Mouse (Mus musculus): ENCODE results near the gene Myl3. TPM values are rescaled to one million over a fixed set of nuclear protein-coding genes. Genes with fewer than 3 reads are reported as not detected.

Gene Myl3
- polyA plus RNA-seq, 1 experiment from 2014 or later, result 4,391 TPM

- Histone ChIP-seq H3K9ac (ENCODE audit: low read length) (no peak overlapping the region), H3K4me1 (ENCODE audit: control insufficient read depth, insufficient read depth, low read length) (peaks cover 27% of the 10 kb centered on the region), H3K4me3 (ENCODE audit: low read length) (no peak overlapping the region), H3K9me3 (replicated peaks; ENCODE audit: control insufficient read depth, low read length) (no peaks in the 10 kb centered on the region), H3K27ac (ENCODE audit: low read length) (no peak overlapping the region), H3K4me2 (ENCODE audit: low read depth, low read length) (no peak overlapping the region), H3K36me3 (ENCODE audit: control insufficient read depth, insufficient read depth) (no peaks in the 10 kb centered on the region), H3K27me3 (ENCODE audit: control insufficient read depth, insufficient read depth, low read length) (no peaks in the 10 kb centered on the region)
- no peak for ATAC-seq (replicated peaks; ENCODE audit: extremely low read depth, insufficient read depth, low FRiP score)
- WGBS, result 63% methylated on average over 5 of the region's 5 CpGs
Observed at GRCm38 (mm10) chr9:110779242-110779913, 37.7 kb downstream of the Myl3 start.

GRCm38 (mm10) chr9:110781256-110781721 lies 39.6 kb downstream of the Myl3 start:
- ATAC-seq (replicated peaks; ENCODE audit: extremely low read depth, insufficient read depth, low FRiP score), result peak; percentile 90
- H3K4me3 ChIP-seq (ENCODE audit: low read length), result peak overlapping the region; percentile 55
- peaks cover 14% of the 10 kb centered on the region for H3K4me1 ChIP-seq (ENCODE audit: control insufficient read depth, insufficient read depth, low read length)
- peak overlapping the region; percentile 73 for H3K4me2 ChIP-seq (ENCODE audit: low read depth, low read length)
- H3K27me3 ChIP-seq (ENCODE audit: control insufficient read depth, insufficient read depth, low read length), result no peaks in the 10 kb centered on the region
- no peaks in the 10 kb centered on the region for H3K36me3 ChIP-seq (ENCODE audit: control insufficient read depth, insufficient read depth)
- H3K27ac ChIP-seq (ENCODE audit: low read length), result peak overlapping the region; percentile 78
- no peaks in the 10 kb centered on the region for H3K9me3 ChIP-seq (replicated peaks; ENCODE audit: control insufficient read depth, low read length)
- WGBS, result under 1% methylated on average over 43 of the region's 43 CpGs
- H3K9ac ChIP-seq (ENCODE audit: low read length), result peak overlapping the region; percentile 75

DNA sequence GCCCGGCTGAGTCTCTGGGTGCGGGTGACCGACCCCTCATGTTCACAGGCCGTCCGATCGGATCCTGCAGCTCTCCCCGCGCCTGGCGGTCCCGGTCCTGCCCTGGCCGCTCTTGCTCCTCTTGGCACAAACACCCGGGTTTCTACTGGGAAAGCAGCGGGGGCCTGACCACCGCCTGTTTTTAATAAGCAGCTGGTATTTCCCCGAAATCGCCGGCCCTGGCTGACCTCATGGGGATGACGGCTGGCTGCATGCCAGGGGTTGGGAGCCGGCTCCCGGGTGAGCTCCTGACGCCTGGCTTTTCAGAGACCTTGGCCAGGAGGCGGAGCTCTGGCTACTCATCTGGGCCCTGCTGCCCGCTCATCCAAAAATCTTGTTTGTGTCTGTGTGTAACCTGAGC lies 40.1 kb downstream of the Myl3 start:
- ATAC-seq (replicated peaks; ENCODE audit: extremely low read depth, insufficient read depth, low FRiP score), result peak; percentile 64
- Histone ChIP-seq H3K36me3 (ENCODE audit: control insufficient read depth, insufficient read depth) (no peaks in the 10 kb centered on the region), H3K4me1 (ENCODE audit: control insufficient read depth, insufficient read depth, low read length) (peaks cover 14% of the 10 kb centered on the region), H3K4me3 (ENCODE audit: low read length) (peak overlapping the region; percentile 55), H3K9me3 (replicated peaks; ENCODE audit: control insufficient read depth, low read length) (no peaks in the 10 kb centered on the region), H3K9ac (ENCODE audit: low read length) (peak overlapping the region; percentile 75), H3K4me2 (ENCODE audit: low read depth, low read length) (peak overlapping the region; percentile 73), H3K27me3 (ENCODE audit: control insufficient read depth, insufficient read depth, low read length) (no peaks in the 10 kb centered on the region), H3K27ac (ENCODE audit: low read length) (peak overlapping the region; percentile 78)
- WGBS, result under 1% methylated on average over 23 of the region's 23 CpGs

GRCm38 (mm10) chr9:110783611-110784010 lies 42.0 kb downstream of the Myl3 start:
- Histone ChIP-seq H3K4me1 (ENCODE audit: control insufficient read depth, insufficient read depth, low read length) (peaks cover 14% of the 10 kb centered on the region), H3K9ac (ENCODE audit: low read length) (no peak overlapping the region), H3K9me3 (replicated peaks; ENCODE audit: control insufficient read depth, low read length) (0 out of 2 replicates have a peak, but pooled peaks cover 2% of the 10 kb centered on the region), H3K27ac (ENCODE audit: low read length) (no peak overlapping the region), H3K27me3 (ENCODE audit: control insufficient read depth, insufficient read depth, low read length) (no peaks in the 10 kb centered on the region), H3K4me3 (ENCODE audit: low read length) (no peak overlapping the region), H3K36me3 (ENCODE audit: control insufficient read depth, insufficient read depth) (no peaks in the 10 kb centered on the region), H3K4me2 (ENCODE audit: low read depth, low read length) (no peak overlapping the region)
- no peak for ATAC-seq (replicated peaks; ENCODE audit: extremely low read depth, insufficient read depth, low FRiP score)
- 30% methylated on average over 1 of the region's 1 CpGs for WGBS

- WGBS, result 88% methylated on average over 3 of the region's 3 CpGs
- no peak for ATAC-seq (replicated peaks; ENCODE audit: extremely low read depth, insufficient read depth, low FRiP score)
Observed at GRCm38 (mm10) chr9:110788169-110788568, 46.5 kb downstream of the Myl3 start.

DNA sequence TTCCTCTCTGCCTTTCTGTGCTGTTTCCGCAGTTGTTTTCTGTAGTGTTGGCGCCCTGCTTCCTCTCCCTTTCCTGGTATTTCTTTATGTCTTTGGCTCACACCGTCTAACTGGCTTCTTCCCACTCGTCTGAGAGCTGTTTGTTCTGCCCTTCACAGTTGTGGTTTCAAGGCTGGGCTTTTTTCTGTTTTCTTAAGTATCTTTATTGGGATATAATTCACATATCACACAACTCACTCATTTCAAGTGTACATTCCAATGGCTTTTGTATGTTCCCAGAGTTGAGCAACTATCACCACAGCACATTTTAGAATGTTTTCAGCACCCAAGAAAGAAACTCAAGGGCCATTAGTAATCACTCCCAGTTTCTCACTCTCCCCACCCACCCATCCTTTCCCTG lies 48.8 kb downstream of the Myl3 start:
- Histone ChIP-seq H3K4me3 (ENCODE audit: low read length) (no peak overlapping the region), H3K27ac (ENCODE audit: low read length) (no peak overlapping the region), H3K27me3 (ENCODE audit: control insufficient read depth, insufficient read depth, low read length) (no peaks in the 10 kb centered on the region), H3K4me2 (ENCODE audit: low read depth, low read length) (no peak overlapping the region), H3K36me3 (ENCODE audit: control insufficient read depth, insufficient read depth) (no peaks in the 10 kb centered on the region), H3K9me3 (replicated peaks; ENCODE audit: control insufficient read depth, low read length) (0 out of 2 replicates have a peak, but pooled peaks cover 2% of the 10 kb centered on the region), H3K4me1 (ENCODE audit: control insufficient read depth, insufficient read depth, low read length) (no peaks in the 10 kb centered on the region), H3K9ac (ENCODE audit: low read length) (no peak overlapping the region)
- no peak for ATAC-seq (replicated peaks; ENCODE audit: extremely low read depth, insufficient read depth, low FRiP score)
- 64% methylated on average over 4 of the region's 4 CpGs for WGBS

More at GRCm38 (mm10) chr9:110788169-110788568, 46.5 kb downstream of the Myl3 start:
- Histone ChIP-seq H3K9me3 (replicated peaks; ENCODE audit: control insufficient read depth, low read length) (0 out of 2 replicates have a peak, but pooled peaks cover 2% of the 10 kb centered on the region), H3K27me3 (ENCODE audit: control insufficient read depth, insufficient read depth, low read length) (no peaks in the 10 kb centered on the region), H3K4me3 (ENCODE audit: low read length) (no peak overlapping the region), H3K4me1 (ENCODE audit: control insufficient read depth, insufficient read depth, low read length) (peaks cover 2% of the 10 kb centered on the region; the same call in 1 of the 2 replicates), H3K9ac (ENCODE audit: low read length) (no peak overlapping the region), H3K36me3 (ENCODE audit: control insufficient read depth, insufficient read depth) (no peaks in the 10 kb centered on the region), H3K27ac (ENCODE audit: low read length) (no peak overlapping the region), H3K4me2 (ENCODE audit: low read depth, low read length) (no peak overlapping the region)

- H3K4me1 ChIP-seq (ENCODE audit: control insufficient read depth, insufficient read depth, low read length), result no peaks in the 10 kb centered on the region
- no peak overlapping the region for H3K4me3 ChIP-seq (ENCODE audit: low read length)
- no peak overlapping the region for H3K27ac ChIP-seq (ENCODE audit: low read length)
- WGBS, result 85% methylated on average over 10 of the region's 10 CpGs
- H3K9me3 ChIP-seq (replicated peaks; ENCODE audit: control insufficient read depth, low read length), result no peaks in the 10 kb centered on the region
- no peak overlapping the region for H3K4me2 ChIP-seq (ENCODE audit: low read depth, low read length)
- H3K36me3 ChIP-seq (ENCODE audit: control insufficient read depth, insufficient read depth), result no peaks in the 10 kb centered on the region
- no peaks in the 10 kb centered on the region for H3K27me3 ChIP-seq (ENCODE audit: control insufficient read depth, insufficient read depth, low read length)
- ATAC-seq (replicated peaks; ENCODE audit: extremely low read depth, insufficient read depth, low FRiP score), result no peak
- no peak overlapping the region for H3K9ac ChIP-seq (ENCODE audit: low read length)
Observed at GRCm38 (mm10) chr9:110797013-110797412, 55.4 kb downstream of the Myl3 start.

GRCm38 (mm10) chr9:110797866-110798265 lies 56.2 kb downstream of the Myl3 start, which contains the start of gene Prss42:
Gene Prss42 (plus strand): TSS chr9:110798166.
- H3K4me1 ChIP-seq (ENCODE audit: control insufficient read depth, insufficient read depth, low read length), result no peaks in the 10 kb centered on the region
- WGBS, result 86% methylated on average over 14 of the region's 14 CpGs
- H3K27me3 ChIP-seq (ENCODE audit: control insufficient read depth, insufficient read depth, low read length), result no peaks in the 10 kb centered on the region
- H3K9me3 ChIP-seq (replicated peaks; ENCODE audit: control insufficient read depth, low read length), result no peaks in the 10 kb centered on the region
- no peak within 1 kb of the TSS for H3K4me2 ChIP-seq (ENCODE audit: low read depth, low read length)
- H3K4me3 ChIP-seq (ENCODE audit: low read length), result no peak within 1 kb of the TSS
- H3K27ac ChIP-seq (ENCODE audit: low read length), result no peak within 1 kb of the TSS
- ATAC-seq (replicated peaks; ENCODE audit: extremely low read depth, insufficient read depth, low FRiP score), result no peak
- no peaks in the 10 kb centered on the region for H3K36me3 ChIP-seq (ENCODE audit: control insufficient read depth, insufficient read depth)
- H3K9ac ChIP-seq (ENCODE audit: low read length), result no peak within 1 kb of the TSS

DNA sequence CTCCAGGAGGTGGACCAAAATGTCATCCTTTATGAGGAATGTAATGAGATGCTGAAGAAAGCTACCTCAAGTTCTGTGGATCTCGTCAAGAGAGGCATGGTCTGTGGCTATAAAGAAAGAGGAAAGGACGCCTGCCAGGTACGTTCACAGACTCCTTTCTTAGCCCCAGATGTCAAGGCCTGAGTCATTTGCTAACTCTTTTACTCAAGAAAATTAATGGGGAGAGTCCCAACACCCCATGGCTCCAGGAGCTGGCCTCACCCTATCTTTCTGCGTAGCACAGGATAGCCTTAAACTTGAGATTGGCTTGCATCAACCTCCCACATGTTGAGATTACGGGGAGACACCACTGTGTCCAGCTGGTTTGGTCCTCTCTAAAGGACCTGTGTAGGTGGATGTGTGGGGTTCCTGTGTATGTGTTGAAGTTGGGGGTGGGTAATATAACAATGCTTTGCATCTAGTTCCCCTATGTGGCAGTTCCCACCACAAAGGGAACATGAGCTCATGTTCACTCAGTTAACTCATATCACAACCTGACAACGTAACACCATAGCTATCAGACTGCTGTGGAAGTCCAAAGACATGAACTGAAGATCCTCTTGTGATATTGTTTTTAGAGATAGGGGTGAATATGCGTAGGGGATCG lies 59.3 kb downstream of the Myl3 start:
- no peaks in the 10 kb centered on the region for H3K4me1 ChIP-seq (ENCODE audit: control insufficient read depth, insufficient read depth, low read length)
- 77% methylated on average over 8 of the region's 8 CpGs for WGBS
- no peak for ATAC-seq (replicated peaks; ENCODE audit: extremely low read depth, insufficient read depth, low FRiP score)
- no peaks in the 10 kb centered on the region for H3K27me3 ChIP-seq (ENCODE audit: control insufficient read depth, insufficient read depth, low read length)
- H3K27ac ChIP-seq (ENCODE audit: low read length), result no peak overlapping the region
- no peaks in the 10 kb centered on the region for H3K9me3 ChIP-seq (replicated peaks; ENCODE audit: control insufficient read depth, low read length)
- no peak overlapping the region for H3K9ac ChIP-seq (ENCODE audit: low read length)
- no peak overlapping the region for H3K4me3 ChIP-seq (ENCODE audit: low read length)
- H3K36me3 ChIP-seq (ENCODE audit: control insufficient read depth, insufficient read depth), result no peaks in the 10 kb centered on the region
- no peak overlapping the region for H3K4me2 ChIP-seq (ENCODE audit: low read depth, low read length)

Measured in heart, embryonic 16.5 days (tissue).